Mouse (Mus musculus) embryonic stem cell, embryonic (primary cell): ENCODE data around the gene Pdlim7.

Source experiments
- CTCF ChIA-PET, 4 experiments: fragments of 300-600 bp in 2 of 4; fragments of 350-600 bp in 2 of 4; sonication (Branson Sonifier 250); formaldehyde crosslinking; loops; one replicate each; lab custom pipeline; 2022; ENCODE audit warnings: inconsistent platforms in 2 of 4; lab: Charles Lee
- POLR2A ChIA-PET, 4 experiments: fragments of 300-600 bp in 2 of 4; fragments of 350-600 bp in 2 of 4; sonication (Branson Sonifier 250); formaldehyde crosslinking; loops; one replicate each; lab custom pipeline; 2022; ENCODE audit warnings: antibody characterized with exemption in 4 of 4, inconsistent platforms in 1 of 4; lab: Charles Lee

The Pdlim7 gene

GRCm38 (mm10) chr13:55470372-55470771, 43.1 kb downstream of the Pdlim7 start:
- ChIA-PET CTCF (interaction anchor here (0.5 to 3.7 kb wide), 19 partner anchors 9 to 477 kb away, joined by 3 to 40 read pairs (median 5); partner anchors contain the start of gene Grk6 (in 1 of the 4)), POLR2A (interaction anchor here in 2 of 4 experiments (1.0 to 2.0 kb wide), 12 partner anchors 11 to 173 kb away, joined by 3 to 7 read pairs (median 3); partner anchors contain the start of gene Grk6 (in 2 of the 2))

GRCm38 (mm10) chr13:55468851-55469560, 44.5 kb downstream of the Pdlim7 start:
- ChIA-PET POLR2A (interaction anchor here in 1 of 4 experiments (0.5 to 1.2 kb wide), 2 partner anchors 7 to 58 kb away, joined by 3 to 4 read pairs; no protein-coding TSS in a partner anchor), CTCF (interaction anchor here (0.5 to 3.2 kb wide), 21 partner anchors 10 to 919 kb away, joined by 3 to 25 read pairs (median 3); partner anchors contain the start of gene Grk6 (in 1 of the 4))

GRCm38 (mm10) chr13:55465830-55466440, 47.5 kb downstream of the Pdlim7 start:
- CTCF ChIA-PET: interaction anchor here in 3 of 4 experiments (0.5 to 1.5 kb wide), 3 partner anchors 48 to 51 kb away, joined by 3 to 5 read pairs (median 3); no protein-coding TSS in a partner anchor
- POLR2A ChIA-PET: interaction anchor here in 3 of 4 experiments (0.7 to 4.2 kb wide), 18 partner anchors 12 to 138 kb away, joined by 3 to 16 read pairs (median 4); partner anchors contain the start of genes Grk6 (in 2 of the 3), Dbn1 (in 1 of the 3) and Mxd3 (in 1 of the 3)

GRCm38 (mm10) chr13:55465184-55465583, 48.3 kb downstream of the Pdlim7 start:
- ChIA-PET CTCF (interaction anchor here in 2 of 4 experiments (1.3 to 1.5 kb wide), 3 partner anchors 44 to 50 kb away, joined by 3 to 5 read pairs (median 3); no protein-coding TSS in a partner anchor), POLR2A (interaction anchor here (0.6 to 4.2 kb wide), 23 partner anchors 12 to 225 kb away, joined by 3 to 16 read pairs (median 3); partner anchors contain the start of genes Grk6 (in 2 of the 4), Dbn1 (in 1 of the 4), Ddx41 (in 1 of the 4) and Dok3 (in 1 of the 4))

- POLR2A ChIA-PET: interaction anchor here (0.7 to 8.5 kb wide), 18 partner anchors 10 to 155 kb away, joined by 3 to 74 read pairs (median 4); partner anchors contain the start of genes Grk6 (in 2 of the 4), Dbn1 (in 1 of the 4), Dok3 (in 1 of the 4) and Mxd3 (in 1 of the 4)
- CTCF ChIA-PET: interaction anchor here in 3 of 4 experiments (0.7 to 1.5 kb wide), 6 partner anchors 8 to 59 kb away, joined by 3 to 5 read pairs (median 3); no protein-coding TSS in a partner anchor
Observed at GRCm38 (mm10) chr13:55464027-55464884, 49.2 kb downstream of the Pdlim7 start, which contains the start of gene Prr7. Prr7 (plus strand) TSS chr13:55464267.

- CTCF ChIA-PET: interaction anchor here in 2 of 4 experiments (1.0 to 4.5 kb wide), 3 partner anchors 8 to 44 kb away, joined by 3 to 16 read pairs (median 3); no protein-coding TSS in a partner anchor
Observed at GRCm38 (mm10) chr13:55463399-55464026, 50.0 kb downstream of the Pdlim7 start.

GRCm38 (mm10) chr13:55462965-55463364, 50.5 kb downstream of the Pdlim7 start:
- POLR2A ChIA-PET: interaction anchor here in 2 of 4 experiments (1.1 to 8.5 kb wide), 6 partner anchors 8 to 92 kb away, joined by 3 to 74 read pairs (median 6); partner anchors contain the start of gene Grk6 (in 2 of the 2)

More at GRCm38 (mm10) chr13:55463399-55464026, 50.0 kb downstream of the Pdlim7 start:
- POLR2A ChIA-PET: interaction anchor here (0.7 to 8.5 kb wide), 12 partner anchors 9 to 154 kb away, joined by 3 to 74 read pairs (median 4); partner anchors contain the start of genes Grk6 (in 2 of the 4), Dok3 (in 1 of the 4), Mxd3 (in 1 of the 4) and Pdlim7 (in 1 of the 4)

GRCm38 (mm10) chr13:55451785-55452549, 61.5 kb downstream of the Pdlim7 start:
- POLR2A ChIA-PET: no interaction called here
- CTCF ChIA-PET: interaction anchor here in 2 of 4 experiments (0.6 to 2.9 kb wide), 3 partner anchors 17 to 106 kb away, joined by 3 to 7 read pairs (median 3); no protein-coding TSS in a partner anchor

More at GRCm38 (mm10) chr13:55462965-55463364, 50.5 kb downstream of the Pdlim7 start:
- CTCF ChIA-PET: interaction anchor here in 2 of 4 experiments (1.0 to 4.5 kb wide), 3 partner anchors 9 to 45 kb away, joined by 3 to 16 read pairs (median 3); no protein-coding TSS in a partner anchor

- ChIA-PET CTCF (interaction anchor here in 1 of 4 experiments (0.6 to 2.9 kb wide), 2 partner anchors 20 to 106 kb away, joined by 3 to 7 read pairs; no protein-coding TSS in a partner anchor), POLR2A (interaction anchor here in 2 of 4 experiments (0.8 to 8.3 kb wide), 6 partner anchors 9 to 119 kb away, joined by 3 to 74 read pairs (median 4); partner anchors contain the start of gene Prr7 (in 1 of the 2))
Observed at GRCm38 (mm10) chr13:55451296-55451695, 62.2 kb downstream of the Pdlim7 start.

GRCm38 (mm10) chr13:55450511-55450980, 62.9 kb downstream of the Pdlim7 start:
- ChIA-PET POLR2A (interaction anchor here in 2 of 4 experiments (0.8 to 8.3 kb wide), 7 partner anchors 10 to 120 kb away, joined by 3 to 74 read pairs (median 4); partner anchors contain the start of gene Prr7 (in 1 of the 2)), CTCF (interaction anchor here in 2 of 4 experiments (0.8 to 2.9 kb wide), 3 partner anchors 21 to 33 kb away, joined by 3 to 7 read pairs (median 5); no protein-coding TSS in a partner anchor)

GRCm38 (mm10) chr13:55449679-55450441, 63.6 kb downstream of the Pdlim7 start:
- CTCF ChIA-PET: interaction anchor here in 3 of 4 experiments (0.7 to 2.9 kb wide), 9 partner anchors 19 to 749 kb away, joined by 3 to 7 read pairs (median 4); partner anchors contain the start of gene Cdhr2 (in 1 of the 3)
- POLR2A ChIA-PET: interaction anchor here in 3 of 4 experiments (0.6 to 8.3 kb wide), 6 partner anchors 9 to 267 kb away, joined by 3 to 74 read pairs (median 6); partner anchors contain the start of gene Prr7 (in 1 of the 3)

GRCm38 (mm10) chr13:55449205-55449604, 64.3 kb downstream of the Pdlim7 start:
- CTCF ChIA-PET: interaction anchor here in 3 of 4 experiments (0.7 to 1.9 kb wide), 8 partner anchors 20 to 748 kb away, joined by 3 to 5 read pairs (median 4); partner anchors contain the start of gene Cdhr2 (in 1 of the 3)
- POLR2A ChIA-PET: interaction anchor here (0.6 to 8.3 kb wide), 10 partner anchors 9 to 266 kb away, joined by 3 to 74 read pairs (median 4); partner anchors contain the start of gene Prr7 (in 1 of the 4)

GRCm38 (mm10) chr13:55448131-55448530, 65.3 kb downstream of the Pdlim7 start:
- ChIA-PET CTCF (interaction anchor here in 1 of 4 experiments (0.9 to 1.4 kb wide), 2 partner anchors 26 to 55 kb away, joined by 4 read pairs; no protein-coding TSS in a partner anchor), POLR2A (interaction anchor here in 2 of 4 experiments (0.5 to 8.3 kb wide), 10 partner anchors 12 to 145 kb away, joined by 3 to 74 read pairs (median 4); partner anchors contain the start of gene Prr7 (in 1 of the 2))
